Mouse (Mus musculus) G1E (cell line): ENCODE results near the gene Ncor2. TPM values are rescaled to one million over a fixed set of nuclear protein-coding genes. Genes with fewer than 3 reads are reported as not detected.

Experiments used
- ATAC-seq: 2 replicates; pipeline ENCODE4 v1.8.0; 2016; ENCODE audit warnings: mild to moderate bottlenecking; ENCODE audit not compliant: insufficient number of reproducible peaks, poor library complexity, low FRiP score, severe bottlenecking; ENCODE audit errors: extremely low read depth
- DNase-seq: peaks from one replicate; pipeline ENCODE4 v3.0.0; 2012; ENCODE audit warnings: low spot score
- H3K27me3 ChIP-seq: 2 replicates; pipeline ENCODE4 v1.6.1; 2012; ENCODE audit warnings: mild to moderate bottlenecking, low read length, inconsistent platforms; ENCODE audit not compliant: insufficient read depth
- H3K36me3 ChIP-seq: replicated peaks from 2 replicates; pipeline ENCODE3; 2012; ENCODE audit warnings: mild to moderate bottlenecking, inconsistent platforms
- H3K4me1 ChIP-seq: 2 replicates; pipeline ENCODE4 v1.6.1; 2012; ENCODE audit warnings: low read depth, low read length, inconsistent platforms, mixed read lengths; ENCODE audit not compliant: insufficient read depth
- H3K4me3 ChIP-seq: 2 replicates; pipeline ENCODE4 v1.5.1; 2012; ENCODE audit warnings: low read depth, mild to moderate bottlenecking, inconsistent platforms, low read length, moderate library complexity, mixed read lengths
- H3K9me3 ChIP-seq: replicated peaks from 2 replicates; pipeline ENCODE4 v1.6.1; 2012; ENCODE audit warnings: inconsistent platforms
- CTCF ChIP-seq: IDR thresholded peaks from 2 replicates; pipeline ENCODE4 v1.5.1; 2012; ENCODE audit warnings: low read depth, low read length, inconsistent platforms, mixed read lengths
- GATA1 ChIP-seq: IDR thresholded peaks from 2 replicates; pipeline ENCODE4 v1.6.1; 2012; ENCODE audit warnings: borderline replicate concordance, low read length, inconsistent platforms, mixed read lengths
- GATA2 ChIP-seq: IDR thresholded peaks from 2 replicates; pipeline ENCODE4 v1.6.1; 2012; ENCODE audit warnings: low read depth, low read length, inconsistent platforms, borderline replicate concordance
- POLR2AphosphoS5 ChIP-seq: IDR thresholded peaks from 2 replicates; pipeline ENCODE4 v1.6.1; 2012; ENCODE audit warnings: low read depth, low read length, inconsistent platforms; ENCODE audit not compliant: insufficient replicate concordance
- TAL1 ChIP-seq: conservative IDR thresholded peaks from 2 replicates; pipeline ENCODE4 v1.6.1; 2012; ENCODE audit warnings: low read depth, low read length, inconsistent platforms, mixed read lengths
- polyA plus RNA-seq: library from polyadenylated mRNA; stranded (reverse); fragments of >175 nt; gene quantifications from 2 replicates; pipeline ENCODE4 v1.2.3, GENCODE M21; 2012
- total RNA-seq, 2 experiments: library from RNA; stranded (forward) in 1 of 2; stranded (reverse) in 1 of 2; fragments of 200-1000 nt in 1 of 2; fragments of >200 nt in 1 of 2; fragmentation: Nextera tagmentation in 1 of 2; gene quantifications; 2 replicates each; pipeline ENCODE4 v1.2.3; 2014 to 2017

The Ncor2 gene
- total and polyA plus RNA-seq, 3 experiments, result 0.09 TPM; not detected in 2

DNA sequence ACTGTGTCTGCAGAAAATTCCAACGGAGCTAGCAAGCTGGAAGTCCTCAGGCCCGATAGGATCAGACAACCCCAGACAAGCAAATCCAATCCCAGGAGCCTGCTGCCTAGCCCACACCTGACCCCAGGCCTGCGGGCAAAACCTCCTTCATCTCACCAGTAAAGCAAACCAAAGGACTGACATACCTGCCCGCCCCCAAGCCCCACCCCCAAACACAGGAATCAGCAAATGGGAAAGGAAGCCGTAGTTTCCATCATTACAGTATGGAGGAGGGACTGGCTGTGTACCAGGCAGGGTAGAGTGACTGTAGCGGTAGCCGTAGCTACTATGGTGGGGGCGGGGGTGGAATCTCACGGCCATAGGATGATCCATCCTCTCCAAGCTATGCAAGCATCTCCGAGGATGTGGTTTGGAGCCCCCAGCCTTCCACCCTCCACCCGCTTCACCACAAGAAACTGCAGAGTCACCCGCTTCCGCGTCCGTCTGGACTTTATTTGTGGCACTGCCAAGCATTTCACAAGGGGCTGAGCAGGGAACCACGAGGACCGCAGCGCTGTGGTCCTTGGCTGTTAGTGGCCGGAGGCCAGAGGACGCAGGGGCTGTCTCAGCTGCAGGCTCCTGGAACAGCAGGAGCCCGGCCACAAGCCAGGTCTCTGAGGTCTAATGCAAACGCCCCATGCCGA is 4.4 kb upstream of the Ncor2 start:
- TF ChIP-seq CTCF (no peak), TAL1 (no peak), GATA1 (no peak), GATA2 (no peak), POLR2AphosphoS5 (no peak)
- ATAC-seq, result no peak
- Histone ChIP-seq H3K27me3 (no peaks in the 10 kb centered on the region), H3K4me1 (no peaks in the 10 kb centered on the region), H3K36me3 (no peaks in the 10 kb centered on the region), H3K9me3 (peaks cover 81% of the 10 kb centered on the region), H3K4me3 (no peak overlapping the region; the same call in 1 of the 2 replicates)
- no peak for DNase-seq

GRCm38 (mm10) chr5:125180630-125181263 is 1.7 kb upstream of the Ncor2 start:
- peaks cover 88% of the 10 kb centered on the region for H3K9me3 ChIP-seq
- ATAC-seq, result no peak
- H3K4me3 ChIP-seq, result no peak overlapping the region
- H3K27me3 ChIP-seq, result no peaks in the 10 kb centered on the region
- H3K4me1 ChIP-seq, result no peaks in the 10 kb centered on the region
- no peaks in the 10 kb centered on the region for H3K36me3 ChIP-seq
- TF ChIP-seq GATA1, result no peak
- TF ChIP-seq GATA2, result no peak
- TF ChIP-seq POLR2AphosphoS5, result no peak
- TF ChIP-seq TAL1, result no peak
- TF ChIP-seq CTCF, result no peak
- DNase-seq, result no peak

DNA sequence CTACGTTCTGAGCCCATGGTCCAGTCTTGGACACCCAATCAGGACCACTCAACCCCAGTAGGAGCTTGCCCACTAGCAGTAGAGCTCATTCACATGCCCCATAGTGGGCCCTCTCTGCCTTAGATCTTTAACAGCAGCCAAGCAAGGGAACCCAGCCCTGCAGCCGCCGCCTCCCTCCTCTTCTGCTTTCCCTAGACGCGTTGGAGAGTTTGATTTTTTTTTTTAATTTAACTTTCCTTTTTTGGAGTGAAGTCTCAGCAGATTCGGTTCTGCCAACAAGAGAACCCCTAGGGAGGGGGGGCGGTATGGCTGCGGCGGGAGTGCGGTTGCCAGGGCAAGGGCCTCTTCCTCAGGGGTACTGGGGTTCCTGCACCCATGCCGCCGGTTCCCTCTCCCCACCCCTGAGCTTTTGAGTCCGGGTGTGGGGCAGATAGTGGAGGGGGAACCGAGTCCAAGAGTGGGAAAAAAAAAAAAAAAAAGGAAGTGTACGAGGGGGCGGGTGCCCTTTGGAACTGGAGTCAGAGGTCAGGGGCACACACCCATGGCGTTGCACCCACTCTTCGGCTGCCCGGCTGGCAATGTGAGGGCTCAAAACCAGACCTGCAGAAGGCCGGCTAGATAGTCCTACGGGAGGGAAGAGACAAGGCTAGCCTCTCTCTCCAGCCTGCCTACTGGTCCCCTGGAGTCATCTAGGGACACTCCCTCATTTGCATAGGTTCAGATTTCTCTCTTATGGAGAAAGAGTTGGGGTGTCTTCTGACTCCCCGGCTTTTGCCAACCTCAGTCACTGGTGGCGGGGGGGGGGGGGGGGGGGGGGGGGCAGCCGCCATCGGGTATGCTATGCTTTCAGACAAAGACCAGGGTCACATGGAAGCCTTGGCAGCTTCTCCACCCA is 963 bp upstream of the Ncor2 start:
- ATAC-seq (no peak), DNase-seq (no peak)

DNA sequence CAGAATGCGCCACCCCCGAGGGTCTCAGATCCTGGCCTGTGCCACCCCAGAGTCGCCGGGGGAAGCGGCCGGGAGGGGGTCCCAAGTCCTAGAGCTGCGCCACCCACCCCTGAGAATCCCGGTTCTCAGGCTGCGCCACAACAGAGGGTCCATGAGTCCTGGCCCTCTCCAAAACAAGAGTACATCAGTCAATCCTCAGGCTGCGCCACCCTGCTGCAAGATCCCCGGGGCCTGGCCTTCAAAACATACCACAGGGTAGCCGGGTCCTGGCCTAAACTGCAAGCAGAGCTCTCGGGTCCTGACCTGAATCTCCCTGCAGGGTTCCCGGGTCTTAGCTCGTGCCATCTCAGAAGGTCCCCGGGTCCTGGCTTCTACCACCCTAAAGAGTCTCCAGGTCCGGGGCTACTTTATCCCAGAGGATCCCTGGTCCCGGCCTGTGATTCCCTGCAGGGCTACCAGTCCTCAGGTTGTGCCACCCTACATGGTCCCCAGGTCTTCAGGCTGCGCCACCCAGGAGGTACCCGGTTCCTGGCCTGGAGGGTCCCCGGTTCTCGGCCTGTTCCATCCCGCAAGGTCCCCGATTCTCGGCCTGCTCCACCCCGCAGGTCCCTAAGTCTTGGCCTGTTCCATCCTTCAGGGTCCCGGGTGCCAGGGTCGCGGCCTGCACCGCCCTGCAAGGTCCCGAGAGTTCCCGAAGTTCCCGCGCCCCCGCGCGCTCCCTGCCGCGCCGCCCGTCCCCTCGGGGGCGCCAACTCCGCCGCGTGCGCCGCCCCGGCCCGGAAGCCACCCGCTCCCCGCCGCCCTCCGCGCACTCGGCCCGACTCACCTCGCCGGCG is 630 bp downstream of the Ncor2 start:
- DNase-seq (no peak), ATAC-seq (no peak)
- Histone ChIP-seq H3K27me3 (no peaks in the 10 kb centered on the region), H3K4me1 (no peaks in the 10 kb centered on the region), H3K9me3 (peaks cover 86% of the 10 kb centered on the region), H3K4me3 (no peak overlapping the region; the same call in 1 of the 2 replicates), H3K36me3 (no peaks in the 10 kb centered on the region)
- TF ChIP-seq GATA2, result no peak
- no peak for TF ChIP-seq CTCF
- TF ChIP-seq TAL1, result no peak
- no peak for TF ChIP-seq POLR2AphosphoS5
- TF ChIP-seq GATA1, result no peak

More for the DNA sequence above, 963 bp upstream of the Ncor2 start:
- no peaks in the 10 kb centered on the region for H3K4me1 ChIP-seq
- H3K9me3 ChIP-seq, result peaks cover 87% of the 10 kb centered on the region
- no peak overlapping the region for H3K4me3 ChIP-seq
- H3K27me3 ChIP-seq, result no peaks in the 10 kb centered on the region
- TF ChIP-seq GATA2 (no peak), GATA1 (no peak), TAL1 (no peak), CTCF (no peak), POLR2AphosphoS5 (no peak)
- no peaks in the 10 kb centered on the region for H3K36me3 ChIP-seq

GRCm38 (mm10) chr5:125177481-125178134 is 1.4 kb downstream of the Ncor2 start:
- TF ChIP-seq TAL1, result no peak
- TF ChIP-seq GATA1, result no peak
- TF ChIP-seq POLR2AphosphoS5, result no peak
- TF ChIP-seq CTCF, result no peak
- TF ChIP-seq GATA2, result no peak
- DNase-seq (no peak), ATAC-seq (no peak)
- Histone ChIP-seq H3K4me1 (no peaks in the 10 kb centered on the region), H3K9me3 (peaks cover 86% of the 10 kb centered on the region), H3K27me3 (no peaks in the 10 kb centered on the region), H3K36me3 (no peaks in the 10 kb centered on the region), H3K4me3 (no peak overlapping the region; the same call in 1 of the 2 replicates)
